Mouse (Mus musculus) olfactory bulb, adult 2 months (tissue): ENCODE data around the gene Arhgap22.

Experiments
- CTCF ChIP-seq: fragments of 200-500 bp; IDR thresholded peaks from 2 replicates; pipeline ENCODE4 v1.5.1; 2012; ENCODE audit warnings: low read depth, mild to moderate bottlenecking, low read length, moderate library complexity; ENCODE audit not compliant: insufficient read depth
- POLR2A ChIP-seq: fragments of 200-500 bp; IDR thresholded peaks from 2 replicates; pipeline ENCODE4 v1.6.1; 2012; ENCODE audit warnings: mild to moderate bottlenecking, low read depth, low read length, moderate library complexity; ENCODE audit not compliant: insufficient read depth

- no peak for TF ChIP-seq CTCF
- TF ChIP-seq POLR2A: no peak
These were observed 33.7 kb upstream of the Arhgap22 start for GRCm38 (mm10) chr14:33180102-33180501.
